Mouse (Mus musculus) kidney, embryonic 14.5 days (tissue): Measurements from ENCODE around the gene Cyp2d26. TPM values are rescaled to one million over a fixed set of nuclear protein-coding genes. Genes with fewer than 3 reads are reported as not detected.
"Not testable (repeated sequence)": the region's sequence is repeated elsewhere in the genome, so short reads cannot be mapped to it uniquely, and the experiment has no call there.

ENCODE experiments used
- ATAC-seq: fragments of 200-750 bp; cut with Nextera tagmentation; 2 replicates; pipeline ENCODE4 v1.8.0; 2017; ENCODE audit warnings: moderate number of reproducible peaks, mild to moderate bottlenecking, moderate TSS enrichment, moderate library complexity; ENCODE audit not compliant: low FRiP score, low TSS enrichment
- H3K27ac ChIP-seq: fragments of 300-500 bp; sonication (generic); 2 replicates; pipeline ENCODE4 v1.5.1; 2014; ENCODE audit warnings: low read depth, mild to moderate bottlenecking, low read length, moderate library complexity, mixed read lengths
- H3K27me3 ChIP-seq: fragments of 300-500 bp; sonication (generic); 2 replicates; pipeline ENCODE4 v1.6.1; 2014; ENCODE audit warnings: mild to moderate bottlenecking, low read length; ENCODE audit not compliant: control insufficient read depth, insufficient read depth
- H3K36me3 ChIP-seq: fragments of 300-500 bp; sonication (generic); 2 replicates; pipeline ENCODE4 v1.6.1; 2014; ENCODE audit warnings: low read length, mixed read lengths; ENCODE audit not compliant: control insufficient read depth, insufficient read depth
- H3K4me1 ChIP-seq: fragments of 300-500 bp; sonication (generic); 2 replicates; pipeline ENCODE4 v1.6.1; 2014; ENCODE audit warnings: low read length, mixed read lengths; ENCODE audit not compliant: control insufficient read depth, insufficient read depth
- H3K4me2 ChIP-seq: fragments of 300-500 bp; sonication (generic); replicated peaks from 2 replicates; pipeline ENCODE4 v1.6.1; 2014; ENCODE audit warnings: low read depth, mild to moderate bottlenecking, low read length
- H3K4me3 ChIP-seq: fragments of 300-500 bp; sonication (generic); 2 replicates; pipeline ENCODE4 v1.5.1; 2014; ENCODE audit warnings: mild to moderate bottlenecking, low read length
- H3K9ac ChIP-seq: fragments of 300-500 bp; sonication (generic); 2 replicates; pipeline ENCODE4 v1.6.1; 2014; ENCODE audit warnings: low read depth, mild to moderate bottlenecking, low read length, moderate library complexity
- H3K9me3 ChIP-seq: fragments of 300-500 bp; sonication (generic); 2 replicates; pipeline ENCODE4 v1.6.1; 2016; ENCODE audit warnings: low read length; ENCODE audit not compliant: control insufficient read depth
- WGBS: fragments of 180-500 bp; shearing (Covaris S2); extraction: QIAGEN DNeasy Blood & Tissue Kit; methylation state at CpG from one replicate; pipeline ENCODE4 v1.1.7; 2014; 5-methylcytosine and 5-hydroxymethylcytosine counted together
- polyA plus RNA-seq: library from polyadenylated mRNA; unstranded; fragments of >200 nt; fragmentation: Nextera tagmentation; extraction: Ambion mirVana; gene quantifications from 2 replicates; pipeline ENCODE4 v1.2.1, GENCODE M21; 2014

Gene Cyp2d26
- polyA plus RNA-seq, 1 experiment from 2014 or later, result 4.7 TPM

DNA sequence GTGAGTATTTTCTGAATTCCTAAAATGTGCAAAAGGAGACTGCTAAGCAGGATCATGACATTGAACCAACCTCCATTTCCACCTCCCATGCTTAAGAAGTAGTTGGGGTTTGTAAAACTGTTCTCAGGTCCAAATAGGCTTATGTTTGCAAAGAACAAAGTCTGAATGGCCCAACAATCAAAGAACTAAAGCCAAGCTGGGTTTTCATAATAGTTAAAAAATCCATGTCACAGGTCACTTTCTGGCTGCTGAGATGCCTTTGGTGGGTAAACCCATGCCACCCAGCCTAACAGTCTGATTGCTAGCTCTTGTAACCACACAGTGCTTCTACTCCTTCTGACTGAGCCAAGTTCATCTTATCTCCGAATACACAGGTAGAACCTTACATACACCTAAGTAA lies 9.5 kb downstream of the Cyp2d26 start:
- H3K9me3 ChIP-seq, result no peaks in the 10 kb centered on the region
- H3K27ac ChIP-seq, result no peak overlapping the region
- ATAC-seq, result no peak
- H3K4me1 ChIP-seq, result no peaks in the 10 kb centered on the region
- no peaks in the 10 kb centered on the region for H3K27me3 ChIP-seq
- no peak overlapping the region for H3K4me2 ChIP-seq
- 83% methylated on average over 1 of the region's 1 CpGs for WGBS
- H3K36me3 ChIP-seq, result no peaks in the 10 kb centered on the region
- H3K4me3 ChIP-seq, result no peak overlapping the region
- no peak overlapping the region for H3K9ac ChIP-seq

DNA sequence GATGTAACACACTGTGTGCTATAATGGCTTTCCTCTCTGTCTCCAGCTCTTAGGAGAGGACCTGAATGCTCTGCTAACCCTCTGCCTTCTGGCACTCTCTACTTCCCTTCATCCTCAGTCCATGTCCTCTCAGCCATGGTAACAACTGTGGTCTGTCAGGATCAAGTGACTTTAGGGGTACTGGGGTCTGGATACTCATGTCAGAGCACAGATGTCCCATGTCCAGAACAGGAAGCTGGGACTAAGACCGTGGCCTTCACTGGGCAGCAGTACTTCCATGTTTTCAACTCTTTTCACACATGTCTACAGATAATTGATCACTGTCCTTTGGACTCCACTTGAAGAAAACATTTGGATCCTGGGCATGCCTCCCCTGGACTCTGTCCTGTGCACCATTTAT lies 10.3 kb downstream of the Cyp2d26 start:
- no peaks in the 10 kb centered on the region for H3K27me3 ChIP-seq
- H3K4me2 ChIP-seq, result no peak overlapping the region
- H3K4me1 ChIP-seq, result no peaks in the 10 kb centered on the region
- H3K9ac ChIP-seq, result no peak overlapping the region
- H3K4me3 ChIP-seq, result no peak overlapping the region
- no peak overlapping the region for H3K27ac ChIP-seq
- no peak; the same call in 1 of the 2 replicates for ATAC-seq
- 47% methylated on average over 1 of the region's 1 CpGs for WGBS
- H3K9me3 ChIP-seq, result no peaks in the 10 kb centered on the region
- no peaks in the 10 kb centered on the region for H3K36me3 ChIP-seq

DNA sequence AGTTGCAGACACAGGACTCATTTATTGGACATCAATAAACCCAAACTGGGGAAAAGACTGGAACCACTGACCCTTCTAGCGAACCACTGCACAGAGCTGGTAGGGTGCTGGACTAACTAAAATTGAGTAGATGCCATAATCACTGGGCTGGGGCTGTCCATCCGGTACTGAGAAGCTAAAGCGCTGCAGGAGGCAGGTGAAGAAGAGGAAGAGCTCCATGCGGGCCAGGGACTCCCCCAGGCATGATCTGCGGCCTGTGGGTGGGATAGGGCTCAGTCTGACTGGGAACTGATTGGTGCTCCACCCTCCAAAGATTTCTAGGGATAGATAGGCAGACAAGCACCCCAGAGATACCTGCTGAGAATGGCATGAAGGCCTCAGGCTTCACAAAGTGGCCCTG lies 16.2 kb downstream of the Cyp2d26 start:
- H3K9me3 ChIP-seq, ATAC-seq, H3K4me1 ChIP-seq, H3K36me3 ChIP-seq, H3K27ac ChIP-seq, H3K4me2 ChIP-seq, H3K4me3 ChIP-seq, H3K9ac ChIP-seq, H3K27me3 ChIP-seq: not testable (repeated sequence)
- WGBS, result 92% methylated on average over 5 of the region's 5 CpGs

DNA sequence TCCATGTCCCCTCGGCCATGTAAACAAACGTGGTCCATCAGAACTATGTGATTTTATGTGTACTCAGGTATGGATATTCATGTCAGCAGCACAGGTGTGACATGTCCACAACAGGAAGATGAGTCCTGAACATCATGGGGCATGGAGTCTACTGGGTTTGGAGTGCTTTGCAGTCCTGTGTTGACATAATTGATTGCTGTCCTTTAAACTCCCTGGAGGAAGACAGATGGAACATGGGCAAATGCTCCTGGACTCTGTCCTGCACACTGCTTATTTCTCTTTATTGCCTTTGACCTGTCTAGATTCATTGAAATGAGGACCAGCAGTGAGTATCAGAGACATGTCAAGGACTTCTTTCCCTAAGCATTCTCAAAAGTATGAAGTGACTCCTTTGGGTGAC lies 28.2 kb downstream of the Cyp2d26 start:
- Histone ChIP-seq H3K9ac (no peak overlapping the region), H3K9me3 (no peaks in the 10 kb centered on the region), H3K27me3 (no peaks in the 10 kb centered on the region), H3K4me3 (no peak overlapping the region), H3K4me1 (no peaks in the 10 kb centered on the region), H3K4me2 (no peak overlapping the region), H3K27ac (no peak overlapping the region), H3K36me3 (no peaks in the 10 kb centered on the region)
- WGBS, result 89% methylated on average over 2 of the region's 2 CpGs
- no peak for ATAC-seq

DNA sequence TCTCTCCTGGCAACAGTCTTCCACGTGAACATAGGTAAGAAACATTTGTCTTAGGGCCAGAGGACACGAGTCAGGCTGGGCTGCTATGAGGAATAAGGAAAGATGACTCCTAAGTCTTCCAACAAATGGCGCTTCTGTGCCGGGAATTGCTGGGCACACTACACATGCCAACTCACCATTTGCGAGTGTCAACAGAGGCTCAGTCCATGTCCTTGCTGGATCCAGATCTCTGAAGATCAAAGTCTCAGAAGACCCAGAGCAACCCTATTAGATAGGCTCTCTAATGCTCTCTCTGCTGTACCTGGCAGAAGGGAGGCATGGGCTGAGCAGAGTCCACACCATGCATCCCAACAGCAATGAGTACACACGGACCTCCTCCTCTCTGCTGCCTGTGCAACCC lies 29.2 kb downstream of the Cyp2d26 start:
- ATAC-seq, result no peak
- Histone ChIP-seq H3K4me1 (no peaks in the 10 kb centered on the region), H3K27ac (no peak overlapping the region), H3K9me3 (no peaks in the 10 kb centered on the region), H3K4me3 (no peak overlapping the region), H3K36me3 (no peaks in the 10 kb centered on the region), H3K27me3 (no peaks in the 10 kb centered on the region), H3K9ac (no peak overlapping the region), H3K4me2 (no peak overlapping the region)
- 85% methylated on average over 6 of the region's 6 CpGs for WGBS

DNA sequence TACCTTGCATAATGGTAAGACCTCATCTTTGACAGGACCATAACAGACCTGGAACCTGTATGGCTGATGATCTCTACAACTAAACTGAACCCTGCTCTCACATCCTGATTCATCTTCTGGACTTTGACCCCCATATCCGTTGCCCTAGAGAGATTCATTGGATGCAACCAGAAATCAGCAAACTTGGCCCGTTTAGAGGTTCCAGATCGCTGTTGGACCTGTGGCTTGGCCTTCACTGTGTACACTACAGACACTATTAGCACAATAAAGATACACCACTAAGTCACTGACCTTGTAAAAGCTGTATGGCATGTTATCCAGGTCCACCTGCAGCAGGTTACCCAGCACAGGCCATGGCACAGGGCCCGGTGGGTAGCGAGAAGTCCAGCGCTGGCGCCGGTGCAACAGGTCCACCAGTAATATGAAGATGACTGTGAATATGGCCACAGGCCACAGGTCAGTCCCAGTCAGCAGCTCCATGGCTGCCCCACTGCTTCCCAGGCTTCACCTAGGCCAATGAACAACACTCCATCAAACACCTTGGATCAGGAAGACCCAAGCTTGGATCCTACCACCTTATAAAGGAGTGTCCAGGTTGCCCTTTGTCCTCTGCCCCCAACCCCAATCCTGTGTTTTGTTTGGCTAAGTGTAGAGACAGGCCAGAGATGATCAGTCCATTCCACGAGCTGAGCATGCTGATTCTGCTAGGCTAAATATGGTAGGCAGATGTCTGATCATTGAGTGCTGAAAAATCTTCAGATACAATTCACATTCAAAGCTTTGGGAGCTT lies 30.3 kb downstream of the Cyp2d26 start, which contains the start of gene Cyp2d40:
Gene Cyp2d40, minus strand, starts transcription at position 553 of the 790 bp plus-strand sequence.
- Histone ChIP-seq H3K4me3 (no peak within 1 kb of the TSS), H3K9me3 (no peaks in the 10 kb centered on the region), H3K27ac (no peak within 1 kb of the TSS), H3K27me3 (no peaks in the 10 kb centered on the region), H3K4me1 (no peaks in the 10 kb centered on the region), H3K9ac (no peak within 1 kb of the TSS), H3K36me3 (no peaks in the 10 kb centered on the region), H3K4me2 (no peak within 1 kb of the TSS)
- no peak for ATAC-seq
- WGBS, result 92% methylated on average over 9 of the region's 9 CpGs

DNA sequence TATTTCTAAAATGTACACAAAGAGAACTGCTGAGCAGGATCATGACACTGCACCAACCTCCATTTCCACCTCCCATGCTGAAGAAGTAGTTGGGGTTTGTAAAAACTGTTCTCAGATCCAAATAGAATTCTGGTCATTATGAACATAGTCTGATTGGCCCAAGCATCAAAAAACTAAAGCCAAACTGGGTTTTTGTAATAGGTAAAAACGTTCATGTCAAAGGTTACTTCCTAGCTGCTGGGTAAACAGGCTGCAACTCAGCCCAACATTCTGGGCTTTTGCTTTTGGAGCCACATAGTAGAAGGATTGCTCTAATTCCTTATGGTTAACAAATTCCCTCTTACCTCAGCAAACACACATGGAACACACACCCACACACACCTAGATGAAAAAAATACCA lies 46.0 kb downstream of the Cyp2d26 start:
- WGBS, result 61% methylated on average over 1 of the region's 1 CpGs
- no peaks in the 10 kb centered on the region for H3K36me3 ChIP-seq
- H3K9ac ChIP-seq, result no peak overlapping the region
- H3K27ac ChIP-seq, result no peak overlapping the region
- H3K9me3 ChIP-seq, result 0 out of 2 replicates have a peak, but pooled peaks cover 4% of the 10 kb centered on the region
- H3K4me2 ChIP-seq, result no peak overlapping the region
- ATAC-seq, result no peak
- H3K4me1 ChIP-seq, result no peaks in the 10 kb centered on the region
- H3K4me3 ChIP-seq, result no peak overlapping the region
- H3K27me3 ChIP-seq, result no peaks in the 10 kb centered on the region

DNA sequence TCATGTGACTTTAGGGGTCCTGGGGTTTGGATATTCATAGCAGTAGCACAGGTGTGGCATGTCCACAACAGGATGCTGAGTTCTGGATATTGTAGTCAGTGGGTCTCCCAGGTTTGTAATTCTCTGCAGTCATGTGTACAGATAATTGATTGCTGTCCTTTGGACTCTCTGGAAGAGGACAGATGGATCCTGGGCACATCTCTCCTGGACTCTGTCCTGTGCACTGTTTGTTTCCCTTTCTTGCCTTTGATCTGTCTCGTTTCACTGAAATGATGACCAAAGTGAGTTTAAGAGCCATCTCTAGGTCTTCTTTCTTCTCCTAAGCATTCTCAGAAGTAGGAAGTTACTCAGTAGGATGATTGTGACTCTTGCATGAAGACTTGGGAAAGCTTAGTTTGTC lies 46.6 kb downstream of the Cyp2d26 start:
- no peaks in the 10 kb centered on the region for H3K27me3 ChIP-seq
- ATAC-seq, result no peak

More for the DNA sequence above, 46.6 kb downstream of the Cyp2d26 start:
- Histone ChIP-seq H3K4me3 (no peak overlapping the region), H3K4me1 (no peaks in the 10 kb centered on the region), H3K36me3 (no peaks in the 10 kb centered on the region), H3K9ac (no peak overlapping the region), H3K4me2 (no peak overlapping the region), H3K27ac (no peak overlapping the region), H3K9me3 (0 out of 2 replicates have a peak, but pooled peaks cover 4% of the 10 kb centered on the region)
- WGBS, result 66% methylated on average over 1 of the region's 1 CpGs
